Mouse (Mus musculus): ENCODE data around the gene Wdr43.
"Not testable (repeated sequence)": the region's sequence is repeated elsewhere in the genome, so short reads cannot be mapped to it uniquely, and the experiment has no call there.

Gene Wdr43

GRCm38 (mm10) chr17:71615638-71616318 lies at the start of gene Wdr43:
Gene Wdr43 (plus strand): TSS chr17:71615895.
- peak; percentile 98 for DNase-seq (ENCODE audit: low read depth, low spot score)

GRCm38 (mm10) chr17:71579176-71579705 lies 36.5 kb upstream of the Wdr43 start:
- DNase-seq (ENCODE audit: low read depth, low spot score): peak; percentile 62

GRCm38 (mm10) chr17:71597881-71598658 lies 17.6 kb upstream of the Wdr43 start:
- peak; percentile 33 for DNase-seq (ENCODE audit: low read depth, low spot score)

GRCm38 (mm10) chr17:71598659-71599554 lies 16.8 kb upstream of the Wdr43 start:
- DNase-seq (ENCODE audit: low read depth, low spot score): peak; percentile 96

GRCm38 (mm10) chr17:71616319-71617032 lies 781 bp downstream of the Wdr43 start:
- peak; percentile 66 for DNase-seq (ENCODE audit: low read depth, low spot score)

- no peak for DNase-seq (ENCODE audit: low read depth, low spot score)
Observed at GRCm38 (mm10) chr17:71617033-71617362, 1.3 kb downstream of the Wdr43 start.

- DNase-seq (ENCODE audit: low read depth, low spot score): peak; percentile 57
Observed at GRCm38 (mm10) chr17:71617974-71618373, 2.3 kb downstream of the Wdr43 start.

- no peak for DNase-seq (ENCODE audit: low read depth, low spot score)
Observed at GRCm38 (mm10) chr17:71631806-71632205, 16.1 kb downstream of the Wdr43 start.

- DNase-seq (ENCODE audit: low read depth, low spot score): no peak
Observed at GRCm38 (mm10) chr17:71633350-71633749, 17.7 kb downstream of the Wdr43 start.

- no peak for DNase-seq (ENCODE audit: low read depth, low spot score)
Observed at GRCm38 (mm10) chr17:71636786-71637185, 21.1 kb downstream of the Wdr43 start.

- DNase-seq (ENCODE audit: low read depth, low spot score): no peak
Observed at GRCm38 (mm10) chr17:71637750-71638265, 22.1 kb downstream of the Wdr43 start.

GRCm38 (mm10) chr17:71639056-71639455 lies 23.4 kb downstream of the Wdr43 start:
- not testable (repeated sequence) for DNase-seq (ENCODE audit: low read depth, low spot score)

- DNase-seq (ENCODE audit: low read depth, low spot score): no peak
Observed at GRCm38 (mm10) chr17:71640421-71641085, 24.9 kb downstream of the Wdr43 start.

GRCm38 (mm10) chr17:71642190-71642589 lies 26.5 kb downstream of the Wdr43 start:
- DNase-seq (ENCODE audit: low read depth, low spot score): peak; percentile 29

- DNase-seq (ENCODE audit: low read depth, low spot score): no peak
Observed at GRCm38 (mm10) chr17:71650011-71650410, 34.3 kb downstream of the Wdr43 start.

GRCm38 (mm10) chr17:71652495-71652894 lies 36.8 kb downstream of the Wdr43 start:
- DNase-seq (ENCODE audit: low read depth, low spot score): no peak

GRCm38 (mm10) chr17:71652934-71653333 lies 37.2 kb downstream of the Wdr43 start:
- no peak for DNase-seq (ENCODE audit: low read depth, low spot score)

GRCm38 (mm10) chr17:71657521-71657920 lies 41.8 kb downstream of the Wdr43 start:
- DNase-seq (ENCODE audit: low read depth, low spot score): no peak

GRCm38 (mm10) chr17:71658666-71659065 lies 43.0 kb downstream of the Wdr43 start:
- no peak for DNase-seq (ENCODE audit: low read depth, low spot score)

GRCm38 (mm10) chr17:71660390-71660789 lies 44.7 kb downstream of the Wdr43 start:
- DNase-seq (ENCODE audit: low read depth, low spot score): no peak
